Mouse (Mus musculus): Measurements from ENCODE around the gene Eps8l1. TPM values are rescaled to one million over a fixed set of nuclear protein-coding genes. Genes with fewer than 3 reads are reported as not detected.

The Eps8l1 gene
- total and polyA plus RNA-seq, 3 experiments: 2.5 to 6.9 (median 5.2) TPM

Small RNAs within 50 kb of the gene (microRNA-seq; reads per million reads assigned to microRNA genes)
- gene Gm24605: 0 reads per million in 2 experiments

Other genes starting within 250 kb of the Eps8l1 start
- gene Lilra5, start 222.9 kb upstream of the Eps8l1 start, total RNA-seq (2021): 1 to 10 TPM; 3.0 to 4.7 TPM
- 0.39 and 0.49 TPM in 2 replicates for gene Lilra5, start 222.9 kb upstream of the Eps8l1 start, polyA plus RNA-seq (2012; rRNA removed)
- gene Ncr1, start 123.0 kb upstream of the Eps8l1 start, total RNA-seq (2021): under 1 TPM; 0.20 to 0.45 TPM
- gene Ncr1, start 123.0 kb upstream of the Eps8l1 start, polyA plus RNA-seq (2012; rRNA removed): not detected in 2 replicates
- gene Gp6, start 62.9 kb upstream of the Eps8l1 start, total RNA-seq (2021): under 1 TPM in 1 of 2 experiments, not detected in 1; 0.40 TPM
- not detected in 2 replicates for gene Gp6, start 62.9 kb upstream of the Eps8l1 start, polyA plus RNA-seq (2012; rRNA removed)
- 10 to 100 TPM; 17.5 to 19.7 TPM for gene Rdh13, start 15.0 kb upstream of the Eps8l1 start, total RNA-seq (2021)
- gene Rdh13, start 15.0 kb upstream of the Eps8l1 start, polyA plus RNA-seq (2012; rRNA removed): 11.5 and 13.1 TPM in 2 replicates
- gene Ppp1r12c, start 41.0 kb downstream of the Eps8l1 start, total RNA-seq (2021): 100 to 1,000 TPM in 1 of 2 experiments, 10 to 100 TPM in 1; 93.3 to 102 TPM
- 101 and 164 TPM in 2 replicates for gene Ppp1r12c, start 41.0 kb downstream of the Eps8l1 start, polyA plus RNA-seq (2012; rRNA removed)
- gene Tnnt1, start 55.7 kb downstream of the Eps8l1 start, total RNA-seq (2021): 1 to 10 TPM in 1 of 2 experiments, under 1 TPM in 1; 0.37 to 1.6 TPM
- 0.17 TPM in 1 of 2 replicates, not detected in the other for gene Tnnt1, start 55.7 kb downstream of the Eps8l1 start, polyA plus RNA-seq (2012; rRNA removed)
- 1 to 10 TPM in 1 of 2 experiments, not detected in 1; 1.7 TPM for gene Tnni3, start 63.6 kb downstream of the Eps8l1 start, total RNA-seq (2021)
- 3.3 and 4.7 TPM in 2 replicates for gene Tnni3, start 63.6 kb downstream of the Eps8l1 start, polyA plus RNA-seq (2012; rRNA removed)
- under 1 TPM; 0.66 to 0.98 TPM for gene Dnaaf3, start 71.8 kb downstream of the Eps8l1 start, total RNA-seq (2021)
- gene Dnaaf3, start 71.8 kb downstream of the Eps8l1 start, polyA plus RNA-seq (2012; rRNA removed): 2.7 and 3.0 TPM in 2 replicates
- 10 to 100 TPM in 1 of 2 experiments, 1 to 10 TPM in 1; 7.7 to 11.6 TPM for gene Syt5, start 86.9 kb downstream of the Eps8l1 start, total RNA-seq (2021)
- 4.1 and 5.2 TPM in 2 replicates for gene Syt5, start 86.9 kb downstream of the Eps8l1 start, polyA plus RNA-seq (2012; rRNA removed)
- not detected for gene Ptprh, start 143.4 kb downstream of the Eps8l1 start, total RNA-seq (2021)
- not detected in 2 replicates for gene Ptprh, start 143.4 kb downstream of the Eps8l1 start, polyA plus RNA-seq (2012; rRNA removed)
- 1 to 10 TPM; 5.2 to 7.4 TPM for gene Tmem86b, start 170.7 kb downstream of the Eps8l1 start, total RNA-seq (2021)
- gene Tmem86b, start 170.7 kb downstream of the Eps8l1 start, polyA plus RNA-seq (2012; rRNA removed): 11.6 and 17.8 TPM in 2 replicates
- 10 to 100 TPM; 81.8 to 92.3 TPM for gene Ppp6r1, start 198.3 kb downstream of the Eps8l1 start, total RNA-seq (2021)
- 114 and 134 TPM in 2 replicates for gene Ppp6r1, start 198.3 kb downstream of the Eps8l1 start, polyA plus RNA-seq (2012; rRNA removed)
- 10 to 100 TPM; 38.2 to 50.8 TPM for gene Hspbp1, start 224.4 kb downstream of the Eps8l1 start, total RNA-seq (2021)
- gene Hspbp1, start 224.4 kb downstream of the Eps8l1 start, polyA plus RNA-seq (2012; rRNA removed): 65.6 and 73.2 TPM in 2 replicates
- 1 to 10 TPM; 3.1 to 6.5 TPM for gene Brsk1, start 229.9 kb downstream of the Eps8l1 start, total RNA-seq (2021)
- 8.3 and 9.8 TPM in 2 replicates for gene Brsk1, start 229.9 kb downstream of the Eps8l1 start, polyA plus RNA-seq (2012; rRNA removed)